Mouse (Mus musculus) embryonic facial prominence, embryonic 11.5 days (tissue): ENCODE measurements around the gene Rasgef1b. TPM values are rescaled to one million over a fixed set of nuclear protein-coding genes. Genes with fewer than 3 reads are reported as not detected.
A peak's percentile ranks its signal among the peaks of the same experiment; 100 is the strongest.

Experiments used
- ATAC-seq: fragments of 200-750 bp; cut with Nextera tagmentation; replicated peaks from 2 replicates; pipeline ENCODE4 v1.8.0; 2017; ENCODE audit warnings: low read depth; ENCODE audit not compliant: insufficient number of reproducible peaks, low FRiP score, low TSS enrichment
- DNase-seq: peaks from one replicate; pipeline ENCODE4 v3.0.0-alpha.2; 2015; ENCODE audit warnings: low spot score
- H3K27ac ChIP-seq: fragments of 300-500 bp; sonication (generic); replicated peaks from 2 replicates; pipeline ENCODE4 v1.5.1; 2014; ENCODE audit warnings: mild to moderate bottlenecking, low read depth, low read length, control low read depth
- H3K27me3 ChIP-seq: fragments of 300-500 bp; sonication (generic); 2 replicates; pipeline ENCODE4 v1.6.1; 2014; ENCODE audit warnings: mild to moderate bottlenecking, low read length, moderate library complexity, mixed read lengths; ENCODE audit not compliant: control insufficient read depth, insufficient read depth
- H3K36me3 ChIP-seq: fragments of 300-500 bp; sonication (generic); replicated peaks from 2 replicates; pipeline ENCODE4 v1.6.1; 2014; ENCODE audit warnings: low read depth, mild to moderate bottlenecking, low read length, moderate library complexity, mixed read lengths; ENCODE audit not compliant: control insufficient read depth, insufficient read depth
- H3K4me1 ChIP-seq: fragments of 300-500 bp; sonication (generic); 2 replicates; pipeline ENCODE4 v1.6.1; 2014; ENCODE audit warnings: low read length, mixed read lengths; ENCODE audit not compliant: control insufficient read depth, insufficient read depth
- H3K4me2 ChIP-seq: fragments of 300-500 bp; sonication (generic); 2 replicates; pipeline ENCODE4 v1.6.1; 2014; ENCODE audit warnings: low read depth, mild to moderate bottlenecking, control low read depth, low read length, moderate library complexity
- H3K4me3 ChIP-seq: fragments of 300-500 bp; sonication (generic); 2 replicates; pipeline ENCODE4 v1.5.1; 2014; ENCODE audit warnings: low read depth, low read length, control low read depth
- H3K9ac ChIP-seq: fragments of 300-500 bp; sonication (generic); replicated peaks from 2 replicates; pipeline ENCODE4 v1.6.1; 2014; ENCODE audit warnings: mild to moderate bottlenecking, control low read depth, low read length
- H3K9me3 ChIP-seq: fragments of 300-500 bp; sonication (generic); replicated peaks from 2 replicates; pipeline ENCODE4 v1.6.1; 2016; ENCODE audit warnings: mild to moderate bottlenecking, low read length, inconsistent platforms, mixed read lengths; ENCODE audit not compliant: control insufficient read depth
- WGBS: fragments of 180-500 bp; shearing (Covaris S2); extraction: QIAGEN DNeasy Blood & Tissue Kit; methylation state at CpG from one replicate; pipeline ENCODE4 v1.1.7; 2014; 5-methylcytosine and 5-hydroxymethylcytosine counted together
- polyA plus RNA-seq: library from polyadenylated mRNA; unstranded; fragments of >200 nt; fragmentation: Nextera tagmentation; extraction: Ambion mirVana; gene quantifications from 2 replicates; pipeline ENCODE4 v1.2.1, GENCODE M21; 2014

Rasgef1b gene
- polyA plus RNA-seq, 1 experiment from 2014 or later: 14.2 TPM

DNA sequence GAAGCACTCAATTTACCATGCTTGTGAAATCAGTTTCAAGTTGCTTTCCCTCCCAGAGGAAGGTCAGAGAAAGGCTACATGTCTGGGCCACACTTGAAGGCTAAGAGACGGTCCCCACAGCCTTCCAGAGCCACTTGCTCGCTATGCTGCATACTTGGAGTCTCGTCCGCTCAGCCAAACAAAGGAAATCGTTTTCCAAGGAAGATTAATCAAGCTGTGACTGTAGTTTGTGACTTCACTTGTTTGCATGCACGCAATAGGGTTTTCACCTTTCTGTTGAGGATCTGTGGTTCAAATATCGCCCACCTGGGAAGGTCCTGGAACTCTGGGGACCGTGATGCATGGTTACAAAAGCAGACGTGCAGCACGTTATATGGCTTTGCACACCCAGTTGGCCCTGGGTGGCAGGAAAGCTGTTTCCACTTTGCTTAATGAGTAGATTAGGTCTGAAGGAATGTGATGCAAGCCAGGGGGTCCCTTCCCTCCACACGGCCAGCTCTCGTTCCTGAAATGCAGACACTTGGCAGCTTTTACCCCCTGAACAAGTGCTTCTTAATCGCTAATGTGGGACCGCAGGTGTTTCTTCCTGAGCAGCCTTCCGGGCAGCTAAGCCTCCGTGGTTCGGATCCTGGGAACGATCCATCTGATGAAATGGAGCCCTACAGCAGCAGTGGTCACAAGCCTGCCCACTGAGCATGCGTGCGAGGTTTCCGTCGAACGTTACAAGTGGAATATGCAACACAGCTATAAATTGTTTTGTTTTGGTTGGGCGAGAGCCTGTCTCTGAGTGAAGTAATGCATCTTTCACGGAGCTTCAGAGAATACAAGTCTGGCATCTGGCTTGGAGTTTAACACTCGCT is 537.7 kb downstream of the Rasgef1b start:
- Histone ChIP-seq H3K4me3 (no peak overlapping the region), H3K9me3 (no peaks in the 10 kb centered on the region), H3K4me2 (no peak overlapping the region), H3K27ac (peak overlapping the region; percentile 38; the same call in 1 of the 2 replicates), H3K36me3 (no peaks in the 10 kb centered on the region), H3K4me1 (no peaks in the 10 kb centered on the region), H3K27me3 (no peaks in the 10 kb centered on the region), H3K9ac (no peak overlapping the region; the same call in none of the 2 replicates)
- peak; percentile 76 for DNase-seq
- no peak for ATAC-seq
- 41% methylated on average over 26 of the region's 26 CpGs for WGBS

DNA sequence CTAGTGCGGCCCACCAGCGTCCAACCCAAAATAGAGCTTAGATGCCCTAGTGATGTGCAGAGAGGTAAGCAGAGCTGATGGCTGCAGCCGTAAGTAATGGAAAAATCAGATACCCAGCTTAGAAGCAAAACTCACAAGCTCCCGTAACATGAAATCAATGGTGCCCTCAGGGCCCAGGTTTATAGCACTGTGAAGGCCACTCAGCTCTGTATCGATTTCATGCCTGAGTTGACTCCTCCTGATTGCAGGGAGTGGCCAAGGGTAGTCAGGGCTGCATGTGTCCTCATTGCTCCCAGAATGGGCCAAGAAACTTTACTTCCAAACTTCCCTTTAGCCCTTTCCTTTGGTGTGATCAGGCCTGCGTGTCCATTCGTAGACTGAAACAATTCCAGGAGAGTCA is 545.2 kb downstream of the Rasgef1b start:
- WGBS: 76% methylated on average over 7 of the region's 7 CpGs
- DNase-seq (no peak), ATAC-seq (no peak)

DNA sequence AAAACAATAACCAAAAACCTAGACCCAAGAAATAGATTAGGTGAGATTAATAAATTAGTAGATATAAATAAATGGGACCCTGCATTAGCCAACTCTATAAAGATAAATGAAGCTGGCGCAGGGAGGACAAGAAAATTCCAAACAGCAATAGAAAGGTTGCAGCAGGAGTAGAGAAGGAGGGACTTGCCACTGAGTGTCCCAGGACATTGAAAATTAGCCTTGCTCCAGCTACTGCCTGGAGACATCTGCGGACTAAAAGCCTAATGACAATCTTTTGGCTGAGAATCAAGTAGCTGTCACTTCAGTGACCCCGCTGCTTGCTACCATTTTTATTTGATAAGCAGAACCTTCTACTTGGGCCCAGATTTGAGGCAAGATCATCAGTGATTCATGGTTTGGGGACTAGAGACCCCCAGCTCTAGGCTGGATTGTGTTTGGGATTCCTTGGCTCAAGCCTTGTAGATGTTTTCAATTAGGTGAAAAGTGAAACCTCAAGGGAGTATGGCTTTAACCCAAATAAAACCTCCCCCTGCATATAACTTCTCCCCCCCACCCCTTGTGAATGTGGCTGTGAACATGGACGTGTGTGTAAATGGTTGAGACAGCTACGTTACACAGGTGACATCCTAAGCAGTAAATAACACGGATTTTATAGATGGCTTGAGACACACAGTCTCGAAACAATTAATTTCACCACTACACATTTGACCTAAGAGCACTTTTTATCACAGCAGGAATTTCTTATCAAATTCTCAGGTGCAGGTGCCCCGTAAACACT is 554.1 kb downstream of the Rasgef1b start:
- Histone ChIP-seq H3K36me3 (no peaks in the 10 kb centered on the region), H3K9me3 (no peaks in the 10 kb centered on the region), H3K4me3 (no peak overlapping the region), H3K4me1 (no peaks in the 10 kb centered on the region), H3K27ac (no peak overlapping the region), H3K27me3 (no peaks in the 10 kb centered on the region), H3K4me2 (no peak overlapping the region), H3K9ac (no peak overlapping the region)
- ATAC-seq (no peak), DNase-seq (peak; percentile 30)
- WGBS: 60% methylated on average over 8 of the region's 8 CpGs

More for the DNA sequence above, 545.2 kb downstream of the Rasgef1b start:
- Histone ChIP-seq H3K9me3 (no peaks in the 10 kb centered on the region), H3K9ac (no peak overlapping the region), H3K4me1 (no peaks in the 10 kb centered on the region), H3K27me3 (no peaks in the 10 kb centered on the region), H3K4me2 (no peak overlapping the region), H3K36me3 (no peaks in the 10 kb centered on the region), H3K4me3 (no peak overlapping the region), H3K27ac (no peak overlapping the region)

DNA sequence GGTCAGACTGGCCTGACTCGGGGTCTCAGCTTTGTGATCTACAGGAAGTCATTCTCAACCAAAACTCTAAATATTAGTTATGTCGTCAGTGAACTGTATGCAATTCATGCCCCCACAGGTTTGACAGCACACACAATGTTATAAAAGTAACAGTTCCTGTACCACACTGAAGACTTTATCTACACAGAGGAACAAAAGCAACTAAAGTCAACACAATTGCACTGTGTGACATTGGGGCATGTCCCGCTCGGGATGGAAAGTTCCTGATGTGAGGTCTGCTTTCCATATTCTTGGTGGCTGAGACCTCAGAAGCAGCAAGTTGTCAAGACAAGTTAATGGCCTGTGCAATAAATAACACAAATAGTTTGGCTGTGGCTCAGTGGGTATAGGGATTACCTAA is 559.0 kb downstream of the Rasgef1b start:
- no peaks in the 10 kb centered on the region for H3K27me3 ChIP-seq
- H3K9ac ChIP-seq: no peak overlapping the region
- H3K4me2 ChIP-seq: no peak overlapping the region
- no peak overlapping the region for H3K27ac ChIP-seq
- no peaks in the 10 kb centered on the region for H3K9me3 ChIP-seq
- DNase-seq (no peak), ATAC-seq (no peak)
- no peaks in the 10 kb centered on the region for H3K4me1 ChIP-seq
- no peak overlapping the region for H3K4me3 ChIP-seq
- WGBS: 85% methylated on average over 4 of the region's 4 CpGs
- no peaks in the 10 kb centered on the region for H3K36me3 ChIP-seq

DNA sequence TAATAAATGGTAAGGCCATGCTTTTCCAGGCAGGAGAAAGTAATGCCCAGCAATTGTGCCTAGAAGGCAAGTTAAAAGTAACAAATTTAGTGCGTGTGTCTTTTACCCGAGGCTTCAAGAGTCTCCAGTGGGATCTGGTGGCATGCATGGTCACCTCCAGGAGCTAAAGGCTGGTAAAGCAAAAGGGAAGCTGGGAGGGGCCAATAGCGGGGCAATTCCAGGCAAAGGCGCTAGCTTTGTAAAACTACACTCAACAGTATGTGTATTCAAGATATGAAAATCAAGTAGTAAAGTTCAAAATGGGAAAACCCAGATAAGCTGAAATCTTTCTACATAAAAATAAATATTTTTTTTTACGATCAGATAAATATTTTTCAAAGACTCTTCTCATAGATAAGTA is 561.1 kb downstream of the Rasgef1b start:
- Histone ChIP-seq H3K4me3 (no peak overlapping the region), H3K4me1 (no peaks in the 10 kb centered on the region), H3K27ac (no peak overlapping the region), H3K27me3 (no peaks in the 10 kb centered on the region), H3K4me2 (no peak overlapping the region), H3K36me3 (no peaks in the 10 kb centered on the region), H3K9ac (no peak overlapping the region), H3K9me3 (no peaks in the 10 kb centered on the region)
- DNase-seq: no peak
- ATAC-seq: no peak
- 93% methylated on average over 5 of the region's 5 CpGs for WGBS

Other genes starting within 250 kb of the Rasgef1b start
- not detected in 2 replicates for gene Vamp9, start 177.2 kb upstream of the Rasgef1b start, polyA plus RNA-seq
- 293 and 315 TPM in 2 replicates for gene Hnrnpd, start 249.9 kb upstream of the Rasgef1b start, polyA plus RNA-seq
- 2.6 and 3.3 TPM in 2 replicates for gene 4930524J08Rik, start 250.0 kb upstream of the Rasgef1b start, polyA plus RNA-seq